Mouse (Mus musculus) ES-E14 (cell line): ENCODE results near the gene Sec31b. TPM values are rescaled to one million over a fixed set of nuclear protein-coding genes. Genes with fewer than 3 reads are reported as not detected.

ENCODE experiments used
- DNase-seq: peaks from one replicate; pipeline ENCODE4 v3.0.0-alpha.2; 2013; ENCODE audit warnings: low read depth, low spot score
- H3K27ac ChIP-seq: 2 replicates; pipeline ENCODE4 v1.5.1; 2012; ENCODE audit warnings: low read depth, mild to moderate bottlenecking, low read length, moderate library complexity, mixed read lengths; ENCODE audit not compliant: poor library complexity, insufficient read depth, severe bottlenecking
- H3K36me3 ChIP-seq: 2 replicates; pipeline ENCODE4 v1.6.1; 2012; ENCODE audit warnings: mild to moderate bottlenecking, low read length, moderate library complexity, mixed read lengths; ENCODE audit not compliant: control insufficient read depth, poor library complexity, insufficient read depth, severe bottlenecking
- H3K4me1 ChIP-seq, 2 experiments: fragments of 150-350 bp in 1 of 2; sonication (generic) in 1 of 2; 2 replicates each; pipeline ENCODE4 v1.6.1; 2012; ENCODE audit warnings: low read length in 2 of 2, mild to moderate bottlenecking in 1 of 2, mixed read lengths in 1 of 2; ENCODE audit not compliant: control insufficient read depth in 2 of 2, insufficient read depth in 2 of 2, poor library complexity in 1 of 2
- H3K4me3 ChIP-seq, 2 experiments: fragments of 150-350 bp in 1 of 2; sonication (generic) in 1 of 2; 2 replicates each; pipeline ENCODE4 v1.5.1; 2012; ENCODE audit warnings: low read length in 2 of 2, low read depth in 1 of 2, mild to moderate bottlenecking in 1 of 2, mixed read lengths in 1 of 2; ENCODE audit not compliant: insufficient read depth in 1 of 2, poor library complexity in 1 of 2, severe bottlenecking in 1 of 2
- H3K9ac ChIP-seq: 2 replicates; pipeline ENCODE4 v1.6.1; 2012; ENCODE audit warnings: low read depth, mild to moderate bottlenecking, low read length, mixed read lengths; ENCODE audit not compliant: poor library complexity, insufficient read depth, severe bottlenecking
- H3K9me3 ChIP-seq: fragments of 150-350 bp; sonication (generic); 2 replicates; pipeline ENCODE4 v1.6.1; 2012; ENCODE audit warnings: low read depth, mild to moderate bottlenecking, low read length; ENCODE audit not compliant: control insufficient read depth, insufficient read depth
- CHD2 ChIP-seq: IDR thresholded peaks from 2 replicates; pipeline ENCODE4 v1.6.1; 2014; ENCODE audit warnings: mild to moderate bottlenecking, low read depth, low read length, inconsistent platforms
- HCFC1 ChIP-seq: IDR thresholded peaks from 2 replicates; pipeline ENCODE4 v1.6.1; 2012; ENCODE audit warnings: low read length, inconsistent platforms, borderline replicate concordance; ENCODE audit not compliant: insufficient read depth
- MAFK ChIP-seq: IDR thresholded peaks from 2 replicates; pipeline ENCODE4 v1.6.1; 2014; ENCODE audit warnings: mild to moderate bottlenecking, low read depth, low read length, inconsistent platforms; ENCODE audit not compliant: insufficient read depth
- ZC3H11A ChIP-seq: IDR thresholded peaks from 2 replicates; pipeline ENCODE4 v1.6.1; 2012; ENCODE audit warnings: low read depth, mild to moderate bottlenecking, inconsistent platforms, low read length, borderline replicate concordance
- ZNF384 ChIP-seq: IDR thresholded peaks from 2 replicates; pipeline ENCODE4 v1.6.1; 2012; ENCODE audit warnings: low read depth, low read length, inconsistent platforms
- in situ Hi-C, 2 experiments: fragments of 600-800 bp; cut with MboI; formaldehyde crosslinking; loops; one replicate each; pipeline ENCODE4 v1.15.1; 2025; ENCODE audit warnings: low sequenced_read_pairs in 2 of 2, inconsistent platforms in 1 of 2; ENCODE audit not compliant: unreplicated experiment in 2 of 2
- total RNA-seq: library from RNA; depleted of rRNA; stranded (reverse); fragments of 300-350 nt; gene quantifications from 2 replicates; pipeline ENCODE4 v1.2.3, GENCODE M21; 2012

The Sec31b gene
- total RNA-seq, 1 experiment = 0.54 TPM

GRCm38 (mm10) chr19:44562652-44563206 is 17.1 kb upstream of the Sec31b start, which contains the start of gene Hif1an:
Gene Hif1an (plus strand): TSS chr19:44562850.
- H3K27ac ChIP-seq = no peak within 1 kb of the TSS
- H3K9ac ChIP-seq = peak within 1 kb of the TSS; percentile 95
- peak within 1 kb of the TSS; percentile 91 to 96 for H3K4me3 ChIP-seq
- DNase-seq = peak; percentile 96
- TF ChIP-seq HCFC1 = peak; percentile 75
- TF ChIP-seq ZNF384 = no peak
- no peak for TF ChIP-seq ZC3H11A
- H3K4me1 ChIP-seq = peaks cover 0 to 2% of the 10 kb centered on the region in 2 experiments; a peak in 1 of 4 replicates
- H3K9me3 ChIP-seq = no peaks in the 10 kb centered on the region
- peaks cover 16% of the 10 kb centered on the region for H3K36me3 ChIP-seq
- in situ Hi-C loops = no loop called here

- H3K4me3 ChIP-seq = peak within 1 kb of the TSS; percentile 89 to 100
- peaks cover 0 to 4% of the 10 kb centered on the region in 2 experiments; a peak in 1 of 4 replicates for H3K4me1 ChIP-seq
- peak within 1 kb of the TSS; percentile 97 for H3K9ac ChIP-seq
- peaks cover 27% of the 10 kb centered on the region for H3K36me3 ChIP-seq
- peak; percentile 90 for DNase-seq
- in situ Hi-C loops = no loop called here
- TF ChIP-seq HCFC1 = peak; percentile 77; the same call in 1 of the 2 replicates
- no peak for TF ChIP-seq ZC3H11A
- H3K9me3 ChIP-seq = no peaks in the 10 kb centered on the region
- H3K27ac ChIP-seq = no peak within 1 kb of the TSS
Measured at GRCm38 (mm10) chr19:44554861-44555590, 9.4 kb upstream of the Sec31b start, which contains the start of gene Ndufb8. Gene Ndufb8 (minus strand): TSS chr19:44555440.

GRCm38 (mm10) chr19:44554490-44554860 is 8.8 kb upstream of the Sec31b start:
- no peak overlapping the region for H3K27ac ChIP-seq
- no peak for TF ChIP-seq CHD2
- TF ChIP-seq ZNF384 = no peak
- no peak for TF ChIP-seq HCFC1
- no peak for TF ChIP-seq MAFK
- TF ChIP-seq ZC3H11A = no peak
- DNase-seq = no peak

GRCm38 (mm10) chr19:44553286-44553685 is 7.6 kb upstream of the Sec31b start:
- H3K9ac ChIP-seq = no peak overlapping the region
- no peak overlapping the region for H3K4me3 ChIP-seq
- in situ Hi-C loops = no loop called here
- TF ChIP-seq MAFK (no peak), HCFC1 (no peak), CHD2 (no peak), ZC3H11A (no peak), ZNF384 (no peak)
- peaks cover 0 to 4% of the 10 kb centered on the region in 2 experiments; a peak in 1 of 4 replicates for H3K4me1 ChIP-seq
- H3K27ac ChIP-seq = no peak overlapping the region
- H3K9me3 ChIP-seq = no peaks in the 10 kb centered on the region
- DNase-seq = no peak
- peaks cover 31% of the 10 kb centered on the region for H3K36me3 ChIP-seq

More at GRCm38 (mm10) chr19:44554490-44554860, 8.8 kb upstream of the Sec31b start:
- in situ Hi-C loops = no loop called here
- Histone ChIP-seq H3K4me1 (peaks cover 0 to 4% of the 10 kb centered on the region in 2 experiments; a peak in 1 of 4 replicates), H3K9ac (peak overlapping the region; percentile 97), H3K36me3 (peaks cover 31% of the 10 kb centered on the region), H3K4me3 (peak overlapping the region; percentile 89 to 100), H3K9me3 (no peaks in the 10 kb centered on the region)

GRCm38 (mm10) chr19:44552731-44553130 is 7.1 kb upstream of the Sec31b start, which contains the start of gene Gm20538:
Gene Gm20538 (minus strand): TSS chr19:44552831.
- Histone ChIP-seq H3K36me3 (peaks cover 31% of the 10 kb centered on the region), H3K27ac (no peak within 1 kb of the TSS), H3K9me3 (no peaks in the 10 kb centered on the region), H3K4me3 (no peak within 1 kb of the TSS), H3K9ac (no peak within 1 kb of the TSS), H3K4me1 (peaks cover 0 to 4% of the 10 kb centered on the region in 2 experiments; a peak in 1 of 4 replicates)
- in situ Hi-C loops = no loop called here
- no peak for DNase-seq
- TF ChIP-seq MAFK = no peak
- no peak for TF ChIP-seq HCFC1
- no peak for TF ChIP-seq CHD2
- no peak for TF ChIP-seq ZNF384
- TF ChIP-seq ZC3H11A = no peak
